ENCODE assay signal across 7 mouse cellular contexts in the genomic region with DNA sequence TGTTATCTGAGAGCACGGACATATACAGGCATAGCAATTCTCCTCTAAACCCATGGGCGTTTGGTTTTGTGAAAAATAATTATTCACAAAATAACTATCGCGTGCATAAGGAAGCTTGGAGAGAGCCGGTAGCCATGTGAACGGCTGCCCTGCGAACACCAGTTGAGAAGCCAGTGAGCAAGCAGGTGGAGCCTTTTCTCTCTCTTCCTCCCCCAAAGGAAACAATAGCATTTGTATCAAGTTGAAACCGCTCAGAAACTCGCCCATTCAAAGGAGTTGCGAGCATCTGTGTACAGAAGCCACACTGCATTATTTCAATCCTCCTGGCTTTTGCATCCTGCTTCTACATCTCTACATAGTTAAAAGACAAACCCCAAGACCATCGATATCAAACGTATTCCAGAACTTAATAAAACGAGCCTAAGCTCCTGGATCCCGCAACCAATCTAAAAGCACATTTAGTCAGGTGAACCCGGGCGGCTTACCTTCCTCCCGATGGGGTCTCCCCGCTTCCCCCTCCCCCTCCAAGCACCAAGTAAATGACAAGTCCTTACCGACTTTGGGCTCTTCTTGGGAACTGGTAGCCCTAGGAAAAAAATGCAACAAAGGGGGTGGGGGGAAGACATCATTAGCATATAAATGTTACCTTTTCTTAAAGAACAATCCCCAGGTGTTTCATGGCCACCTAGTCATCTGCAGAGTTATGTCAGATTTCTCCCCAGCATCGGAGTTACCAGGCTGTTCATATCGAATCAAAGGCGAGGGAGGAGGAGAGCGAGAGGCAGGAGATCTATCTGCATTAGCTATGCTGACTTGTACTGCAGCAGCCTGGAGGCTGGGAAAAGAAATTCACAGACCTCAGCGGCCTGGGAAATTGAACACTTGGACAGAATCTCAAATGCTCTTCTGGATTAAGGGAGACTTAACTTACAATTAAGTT.
DNase-seq lines count a peak whose midpoint lies in the region; ATAC-seq and TF ChIP-seq lines count a peak whose summit lies in the region.

No protein-coding gene starts in this region.

- H3K9ac ChIP-seq in lung, embryonic 14.5 days: no peak overlapping the region
- H3K9ac ChIP-seq in embryonic facial prominence, embryonic 14.5 days (ENCODE audit: low read depth, low read length): no peak overlapping the region

- no peak for TF ChIP-seq CTCF in lung, embryonic 14.5 days (IDR thresholded peaks at IDR 0.05; ENCODE audit: low read depth)

- H3K4me2 ChIP-seq in lung, embryonic 14.5 days: peak overlapping the region; percentile 45
- H3K4me2 ChIP-seq in embryonic facial prominence, embryonic 14.5 days (ENCODE audit: low read depth, low read length): peak overlapping the region; percentile 53

- WGBS in lung, embryonic 14.5 days: 12% methylated on average over 24 of the region's 24 CpGs
- WGBS in embryonic facial prominence, embryonic 14.5 days: 8% methylated on average over 24 of the region's 24 CpGs
- WGBS in limb, embryonic 10.5 days: 14% methylated on average over 24 of the region's 24 CpGs

- no peak for ATAC-seq in lung, embryonic 14.5 days (ENCODE audit: insufficient read depth)
- peak; percentile 20; the same call in 1 of the 2 replicates for ATAC-seq in embryonic facial prominence, embryonic 14.5 days (ENCODE audit: low read depth)

- H3K9me3 ChIP-seq in lung, embryonic 14.5 days (ENCODE audit: low read depth, low read length): no peaks in the 10 kb centered on the region
- no peaks in the 10 kb centered on the region for H3K9me3 ChIP-seq in embryonic facial prominence, embryonic 14.5 days (ENCODE audit: control insufficient read depth, low read length)
- no peaks in the 10 kb centered on the region for H3K9me3 ChIP-seq in limb, embryonic 10.5 days (replicated peaks)

- no peak overlapping the region for H3K27ac ChIP-seq in lung, embryonic 14.5 days (ENCODE audit: low read depth)
- no peak overlapping the region for H3K27ac ChIP-seq in embryonic facial prominence, embryonic 14.5 days (replicated peaks; ENCODE audit: low read depth, low read length)
- H3K27ac ChIP-seq in limb, embryonic 10.5 days: no peak overlapping the region

- H3K4me3 ChIP-seq in lung, embryonic 14.5 days (ENCODE audit: low read depth, low read length): no peak overlapping the region
- H3K4me3 ChIP-seq in embryonic facial prominence, embryonic 14.5 days (ENCODE audit: low read depth, low read length): peak overlapping the region; percentile 24
- peak overlapping the region; percentile 20; the same call in 1 of the 2 replicates for H3K4me3 ChIP-seq in limb, embryonic 10.5 days

- peak; percentile 36 for DNase-seq in lung, embryonic 14.5 days
- DNase-seq in lung, postnatal 25 days (ENCODE audit: low spot score): no peak
- DNase-seq in embryonic facial prominence, embryonic 14.5 days (ENCODE audit: low spot score): peak; percentile 64
- peak; percentile 32 for DNase-seq in limb, embryonic 10.5 days (ENCODE audit: low spot score)
- peak; percentile 55 for DNase-seq in retina, postnatal 1 day
- DNase-seq in adrenal gland, adult 2 months: no peak
- DNase-seq in urinary bladder, postnatal 4 days (ENCODE audit: low spot score in 2 of 2): no peak

- H3K36me3 ChIP-seq in lung, embryonic 14.5 days (ENCODE audit: insufficient read depth): no peaks in the 10 kb centered on the region
- no peaks in the 10 kb centered on the region for H3K36me3 ChIP-seq in embryonic facial prominence, embryonic 14.5 days (ENCODE audit: control insufficient read depth, insufficient read depth, low read length)
- H3K36me3 ChIP-seq in limb, embryonic 10.5 days: no peaks in the 10 kb centered on the region

- peaks cover 13% of the 10 kb centered on the region; the same call in 1 of the 2 replicates for H3K27me3 ChIP-seq in lung, embryonic 14.5 days (ENCODE audit: insufficient read depth, low read length)
- H3K27me3 ChIP-seq in embryonic facial prominence, embryonic 14.5 days (replicated peaks; ENCODE audit: control insufficient read depth, insufficient read depth, low read length): peaks cover 9% of the 10 kb centered on the region
- H3K27me3 ChIP-seq in limb, embryonic 10.5 days (ENCODE audit: low read depth, poor library complexity, severe bottlenecking): peaks cover 32% of the 10 kb centered on the region

- H3K4me1 ChIP-seq in lung, embryonic 14.5 days (ENCODE audit: insufficient read depth): no peaks in the 10 kb centered on the region
- peaks cover 21% of the 10 kb centered on the region for H3K4me1 ChIP-seq in embryonic facial prominence, embryonic 14.5 days (ENCODE audit: control insufficient read depth, insufficient read depth, low read length)
- H3K4me1 ChIP-seq in limb, embryonic 10.5 days: peaks cover 40% of the 10 kb centered on the region

Comparison
In these comparisons a context has a peak if more than half of its experiments do, and no peak if none do; other contexts are left out.
1. DNase-seq: peak in lung, embryonic 14.5 days (single experiment), embryonic facial prominence, embryonic 14.5 days (single experiment), limb, embryonic 10.5 days (single experiment) and retina, postnatal 1 day (single experiment); none in lung, postnatal 25 days (single experiment), adrenal gland, adult 2 months (single experiment) and urinary bladder, postnatal 4 days (0 of 2).